Mouse (Mus musculus): Measurements from ENCODE around the gene Galnt7. TPM values are rescaled to one million over a fixed set of nuclear protein-coding genes. Genes with fewer than 3 reads are reported as not detected.

The Galnt7 gene
- total and polyA plus RNA-seq, 3 experiments = 26.7 to 33.5 (median 32.7) TPM

DNA sequence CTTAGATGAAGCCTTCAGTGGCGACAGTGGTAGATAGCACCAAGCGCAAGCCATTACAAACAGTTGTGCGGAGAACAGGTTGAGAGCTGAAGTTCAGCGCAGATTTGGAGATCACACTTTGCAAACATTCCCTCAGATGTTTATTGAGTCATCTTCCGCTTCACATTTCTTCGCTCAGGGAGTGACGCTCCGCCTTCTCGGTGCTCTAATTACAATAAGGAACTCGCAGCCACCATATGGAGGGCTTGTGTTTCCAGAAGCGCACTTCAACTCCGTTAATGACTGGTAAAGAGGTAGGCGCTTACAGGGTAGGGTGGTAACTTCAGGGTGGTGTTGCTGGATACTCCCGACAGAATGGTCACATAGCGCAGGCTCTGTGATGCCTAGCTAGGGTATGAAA is 89.1 kb downstream of the Galnt7 start:
- Histone ChIP-seq H3K9me3 (replicated peaks; ENCODE audit: low read length) (no peaks in the 10 kb centered on the region), H3K27me3 (replicated peaks) (no peaks in the 10 kb centered on the region), H3K4me2 (ENCODE audit: insufficient read depth, low read depth, poor library complexity, severe bottlenecking) (no peak overlapping the region), H3K36me3 (replicated peaks in 1 of 2; ENCODE audit: control insufficient read depth in 1 of 2, insufficient read depth in 1 of 2, low read length in 1 of 2) (peaks cover 15 to 49% of the 10 kb centered on the region in 2 experiments), H3K4me3 (replicated peaks in 1 of 3; ENCODE audit: low read depth in 2 of 3, low read length in 2 of 3, poor library complexity in 1 of 3) (no peak overlapping the region), H3K9ac (ENCODE audit: insufficient read depth, low read depth) (no peak overlapping the region), H3K79me2 (replicated peaks; ENCODE audit: control insufficient read depth, extremely low read depth, insufficient read depth, poor library complexity, severe bottlenecking) (no peaks in the 10 kb centered on the region), H3K4me1 (ENCODE audit: control insufficient read depth in 1 of 2, insufficient read depth in 2 of 2) (peaks cover 0 to 5% of the 10 kb centered on the region in 2 experiments; a peak in 1 of 4 replicates), H3K27ac (ENCODE audit: insufficient read depth, low read depth) (no peak overlapping the region)
- DNase-seq (ENCODE audit: extremely low read depth) = no peak
- dilution Hi-C loops (cut with MboI; ENCODE audit: extremely low pct_ligation_motif_present, extremely low pct_unique_long_range_greater_than_20kb, low sequenced_read_pairs) (no loop called here), in situ Hi-C loops (cut with MboI; ENCODE audit: low pct_ligation_motif_present, low pct_unique_long_range_greater_than_20kb, low sequenced_read_pairs) (no loop called here)
- TF ChIP-seq JUN (IDR thresholded peaks at IDR 0.05; ENCODE audit: insufficient read depth, low read depth, low read length) = no peak
- no peak for TF ChIP-seq BHLHE40 (IDR thresholded peaks at IDR 0.05; ENCODE audit: low read depth, low read length)
- TF ChIP-seq E2F4 (IDR thresholded peaks at IDR 0.05; ENCODE audit: insufficient replicate concordance, low read depth, low read length) = no peak
- no peak for TF ChIP-seq HCFC1 (IDR thresholded peaks at IDR 0.05; ENCODE audit: low read depth, low read length)
- no peak for TF ChIP-seq ZMIZ1 (IDR thresholded peaks at IDR 0.05; ENCODE audit: low read depth, low read length)
- TF ChIP-seq MAFK (IDR thresholded peaks at IDR 0.05; ENCODE audit: insufficient replicate concordance, low read length) = no peak
- no peak for TF ChIP-seq USF1 (IDR thresholded peaks at IDR 0.05; ENCODE audit: low read depth, low read length)

DNA sequence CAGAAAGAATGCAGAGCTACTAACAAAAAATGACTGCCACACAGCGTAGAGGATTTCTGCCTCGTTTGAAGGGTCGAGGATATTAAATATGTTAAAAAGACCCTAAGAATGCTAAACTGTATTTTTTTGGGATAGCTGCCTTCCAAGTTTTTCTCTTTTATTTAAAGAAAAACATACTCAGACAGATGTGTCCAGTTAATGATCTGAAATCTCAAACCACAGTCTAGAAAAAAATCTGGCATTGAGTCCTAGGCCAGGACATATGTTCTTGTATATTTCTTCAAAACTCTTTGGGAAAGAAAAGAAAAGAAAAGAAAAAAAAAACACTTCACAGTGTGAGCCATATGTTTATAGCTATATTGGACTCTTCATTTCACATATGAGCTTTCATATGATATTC is 90.1 kb downstream of the Galnt7 start:
- H3K4me3 ChIP-seq (replicated peaks in 1 of 3; ENCODE audit: low read depth in 2 of 3, low read length in 2 of 3, poor library complexity in 1 of 3) = no peak overlapping the region
- H3K36me3 ChIP-seq (replicated peaks in 1 of 2; ENCODE audit: control insufficient read depth in 1 of 2, insufficient read depth in 1 of 2, low read length in 1 of 2) = peaks cover 10 to 41% of the 10 kb centered on the region in 2 experiments
- no peak for TF ChIP-seq CTCF (conservative IDR thresholded peaks at IDR 0.05 in 1 of 2, IDR thresholded peaks at IDR 0.05 in 1 of 2; ENCODE audit: low read depth in 2 of 2, low read length in 2 of 2)
- TF ChIP-seq IRF4 (IDR thresholded peaks at IDR 0.05; ENCODE audit: low read depth, low read length) = no peak
- no peak for TF ChIP-seq POLR2AphosphoS2 (IDR thresholded peaks at IDR 0.05; ENCODE audit: low read depth, low read length)
- no peak for TF ChIP-seq JUND (conservative IDR thresholded peaks at IDR 0.05; ENCODE audit: low read depth, low read length)
- TF ChIP-seq MAZ (IDR thresholded peaks at IDR 0.05; ENCODE audit: low read depth, low read length) = no peak
- TF ChIP-seq MEF2A (IDR thresholded peaks at IDR 0.05; ENCODE audit: borderline replicate concordance, low read depth, low read length) = no peak
- no peak for TF ChIP-seq RAD21 (IDR thresholded peaks at IDR 0.05; ENCODE audit: low read depth, low read length)
- no peak for TF ChIP-seq USF2 (conservative IDR thresholded peaks at IDR 0.05; ENCODE audit: low read depth, low read length)
- no peak for TF ChIP-seq POLR2A (IDR thresholded peaks at IDR 0.05; ENCODE audit: low read depth, low read length)
- no peak for TF ChIP-seq GABPA (IDR thresholded peaks at IDR 0.05; ENCODE audit: insufficient replicate concordance, low read depth, low read length)
- no peak for TF ChIP-seq ETS1 (conservative IDR thresholded peaks at IDR 0.05; ENCODE audit: low read depth, low read length)
- no peak for TF ChIP-seq TCF12 (IDR thresholded peaks at IDR 0.05; ENCODE audit: low read depth, low read length)
- H3K79me2 ChIP-seq (replicated peaks; ENCODE audit: control insufficient read depth, extremely low read depth, insufficient read depth, poor library complexity, severe bottlenecking) = no peaks in the 10 kb centered on the region
- in situ Hi-C loops (cut with MboI; ENCODE audit: low pct_ligation_motif_present, low pct_unique_long_range_greater_than_20kb, low sequenced_read_pairs) = no loop called here
- H3K4me2 ChIP-seq (ENCODE audit: insufficient read depth, low read depth, poor library complexity, severe bottlenecking) = no peak overlapping the region
- no peaks in the 10 kb centered on the region for H3K27me3 ChIP-seq (replicated peaks)
- H3K27ac ChIP-seq (ENCODE audit: insufficient read depth, low read depth) = no peak overlapping the region
- H3K4me1 ChIP-seq (ENCODE audit: control insufficient read depth in 1 of 2, insufficient read depth in 2 of 2) = peaks cover 0 to 10% of the 10 kb centered on the region in 2 experiments; a peak in 1 of 4 replicates
- no peak for DNase-seq (ENCODE audit: extremely low read depth)
- no peak overlapping the region for H3K9ac ChIP-seq (ENCODE audit: insufficient read depth, low read depth)
- dilution Hi-C loops (cut with MboI; ENCODE audit: extremely low pct_ligation_motif_present, extremely low pct_unique_long_range_greater_than_20kb, low sequenced_read_pairs) = no loop called here
- no peaks in the 10 kb centered on the region for H3K9me3 ChIP-seq (replicated peaks; ENCODE audit: low read length)

Measured in CH12.LX (cell line).